Mouse (Mus musculus) neural tube, embryonic 10.5 days (tissue): ENCODE data around the gene Nom1.

Experiments used
- DNase-seq: peaks from one replicate; pipeline ENCODE4 v3.0.0-alpha.2; 2017; ENCODE audit warnings: low spot score; ENCODE audit errors: extremely low spot score

The Nom1 gene

DNA sequence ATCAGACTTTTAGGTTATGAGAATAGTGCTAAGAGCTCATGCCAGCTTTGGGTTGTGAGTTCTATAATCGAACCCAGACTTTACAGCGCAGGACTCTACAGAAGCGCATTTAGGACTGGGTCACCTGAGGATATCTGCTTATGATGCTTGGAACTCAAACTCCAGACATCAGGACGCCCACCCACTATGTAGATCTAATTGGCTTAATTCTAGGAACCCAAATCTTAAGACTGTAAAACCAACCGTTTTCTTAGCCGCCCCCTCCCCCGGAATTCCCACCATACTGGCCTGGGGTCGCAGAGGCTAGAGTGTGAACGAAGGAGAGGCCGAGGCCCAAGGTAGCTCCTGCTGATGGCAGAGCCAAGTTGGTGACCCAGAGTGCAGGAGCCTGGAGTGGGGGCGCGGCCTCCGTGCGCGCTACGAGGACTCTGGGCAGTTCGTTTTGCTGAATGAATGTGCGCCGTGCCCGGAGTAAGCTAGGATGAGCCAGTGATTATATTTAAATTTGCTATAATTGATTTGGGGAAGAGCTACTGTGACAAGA is 36.5 kb downstream of the Nom1 start:
- DNase-seq: peak; percentile 42

DNA sequence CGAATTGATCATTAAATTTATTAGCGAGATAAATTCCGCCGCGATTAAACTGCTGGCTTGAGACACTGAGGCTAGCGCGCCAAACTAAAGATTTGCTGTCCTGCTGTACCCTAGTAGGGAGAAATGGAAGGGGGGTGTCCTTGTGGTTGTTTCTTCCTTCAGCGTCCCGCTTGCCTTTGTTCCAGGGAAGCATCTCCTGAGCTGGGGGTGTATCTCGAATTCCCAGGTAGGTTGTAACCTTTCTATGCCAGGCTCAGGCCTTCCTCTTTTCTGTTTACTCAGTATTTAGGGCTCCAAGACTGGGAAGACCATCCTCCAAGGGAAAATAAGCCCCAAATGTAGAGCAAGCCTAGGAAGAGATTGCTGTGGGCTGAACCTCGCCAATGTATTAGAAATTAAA is 36.9 kb downstream of the Nom1 start:
- peak; percentile 51 for DNase-seq

DNA sequence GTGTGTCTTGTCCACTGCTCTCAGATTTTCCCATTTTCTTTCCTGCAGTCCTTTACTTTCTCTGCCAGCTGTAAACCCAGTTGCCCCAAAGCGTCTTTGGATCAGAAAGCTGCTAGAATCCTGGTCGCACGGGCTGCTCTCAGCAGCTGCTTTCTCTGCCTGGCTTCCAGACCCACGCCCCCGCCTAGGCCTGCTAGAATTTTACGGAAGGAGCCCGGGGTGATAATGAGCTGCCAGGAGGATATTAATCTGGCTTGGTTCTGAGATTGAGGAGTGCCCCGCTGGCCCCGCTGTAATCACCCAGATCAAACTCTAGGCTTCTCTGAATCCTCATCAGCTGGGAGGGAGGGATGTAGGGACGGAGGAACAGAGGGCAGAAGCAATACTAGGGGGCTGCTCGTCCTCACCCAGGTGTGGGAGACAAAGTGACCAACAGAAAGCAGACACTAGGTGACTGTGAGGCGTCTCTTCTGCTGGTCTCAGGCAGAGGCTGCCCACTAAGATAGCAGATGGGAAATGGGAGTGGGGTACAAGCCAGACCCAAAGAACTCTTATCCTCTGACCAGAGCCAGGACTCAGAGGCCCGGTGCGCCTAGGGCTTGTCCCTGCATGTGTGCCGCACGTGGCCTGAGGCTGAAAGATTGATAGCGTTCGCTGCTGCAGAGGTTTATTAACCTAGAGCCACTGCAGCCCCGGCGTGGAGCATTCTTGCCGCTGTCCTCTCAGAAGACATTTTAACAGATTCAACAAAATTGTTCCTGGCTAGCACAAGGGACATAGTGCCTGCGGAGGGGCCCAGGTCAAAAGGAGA is 37.6 kb downstream of the Nom1 start:
- peak; percentile 71 for DNase-seq

DNA sequence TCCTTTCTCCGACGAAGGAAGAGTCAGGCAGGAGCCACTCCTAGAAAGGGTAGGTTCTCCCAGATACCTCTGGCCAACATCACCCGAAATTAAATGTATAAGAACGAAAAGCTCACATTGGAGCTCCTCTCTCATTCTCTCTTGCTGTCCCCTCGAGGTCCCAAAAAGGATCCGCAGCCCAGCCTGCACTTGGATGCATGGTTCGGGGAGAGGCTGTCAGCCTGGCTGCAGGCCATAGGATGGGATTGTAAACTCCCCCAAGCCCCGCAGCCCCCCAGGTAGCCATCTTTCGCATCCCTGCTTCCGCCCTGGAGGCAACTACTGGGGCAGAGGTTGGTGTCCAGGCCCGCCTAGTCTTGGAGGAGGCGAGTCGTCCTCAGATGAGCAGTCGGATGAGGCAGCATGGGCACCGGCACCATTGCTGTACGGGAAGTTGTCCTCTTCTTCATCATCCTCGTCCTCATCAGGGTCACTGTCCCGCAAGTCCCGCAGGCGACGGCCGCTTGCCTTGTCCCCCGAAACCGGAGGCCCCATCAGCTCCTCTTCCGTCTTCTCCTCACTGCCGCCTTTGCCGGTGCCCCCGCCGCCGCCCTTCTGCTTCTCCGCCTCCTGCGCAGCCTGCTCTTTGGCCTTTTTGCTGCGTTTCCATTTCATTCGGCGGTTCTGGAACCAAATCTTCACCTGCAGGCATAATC is 39.2 kb downstream of the Nom1 start:
- DNase-seq: peak; percentile 67

DNA sequence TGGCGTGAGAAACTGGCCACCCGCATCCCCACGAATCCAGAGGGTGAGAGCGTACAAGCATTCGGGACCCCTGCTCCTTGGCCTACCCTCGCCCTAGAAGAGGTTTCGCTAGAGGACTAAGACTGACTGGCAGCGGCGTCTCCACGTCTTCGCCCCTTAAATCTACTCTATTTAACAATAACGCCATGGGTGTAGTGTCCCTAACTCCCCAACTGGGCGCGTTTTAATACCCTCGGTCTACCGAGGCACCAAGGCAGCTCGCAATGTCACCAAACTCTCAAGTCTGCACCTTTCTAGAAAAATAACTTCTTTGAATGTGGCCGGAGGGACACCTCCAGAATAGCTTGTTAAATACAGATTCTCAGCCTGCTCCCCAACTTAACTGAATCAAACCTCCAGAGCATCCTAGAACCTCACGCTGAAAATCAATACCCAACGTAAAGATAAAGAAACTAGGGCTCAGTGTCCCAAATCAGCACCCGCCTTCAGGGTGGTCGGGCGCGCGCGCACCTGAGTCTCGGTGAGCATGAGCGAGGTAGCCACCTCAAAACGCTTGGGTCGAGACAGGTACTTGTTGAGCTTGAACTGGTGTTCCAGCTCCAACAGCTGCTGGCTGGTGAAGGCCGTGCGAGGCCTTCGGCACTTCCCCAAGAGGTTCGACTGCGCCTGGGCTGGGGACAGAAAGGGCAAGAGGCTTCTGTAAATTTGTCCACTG is 39.9 kb downstream of the Nom1 start:
- DNase-seq: no peak

DNA sequence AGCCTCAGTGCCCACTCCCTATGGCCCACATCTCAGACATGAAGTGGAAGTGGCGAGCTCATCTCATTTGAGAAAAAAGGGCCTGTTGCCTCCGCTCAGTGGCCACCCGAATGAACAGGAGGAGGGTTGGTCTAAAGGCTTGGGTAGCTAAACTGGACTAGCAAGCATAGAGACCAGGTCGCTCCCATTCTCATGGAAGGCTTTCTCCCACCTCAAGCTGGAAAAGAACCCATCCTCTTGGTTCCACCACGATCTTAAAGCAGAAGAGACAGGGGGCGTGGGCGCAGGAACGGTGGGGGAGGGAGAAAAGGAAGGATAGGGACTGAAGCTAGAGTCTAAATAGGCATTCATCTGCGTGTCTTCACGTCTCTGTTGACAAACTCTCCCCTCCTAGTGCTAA is 40.6 kb downstream of the Nom1 start:
- no peak for DNase-seq

DNA sequence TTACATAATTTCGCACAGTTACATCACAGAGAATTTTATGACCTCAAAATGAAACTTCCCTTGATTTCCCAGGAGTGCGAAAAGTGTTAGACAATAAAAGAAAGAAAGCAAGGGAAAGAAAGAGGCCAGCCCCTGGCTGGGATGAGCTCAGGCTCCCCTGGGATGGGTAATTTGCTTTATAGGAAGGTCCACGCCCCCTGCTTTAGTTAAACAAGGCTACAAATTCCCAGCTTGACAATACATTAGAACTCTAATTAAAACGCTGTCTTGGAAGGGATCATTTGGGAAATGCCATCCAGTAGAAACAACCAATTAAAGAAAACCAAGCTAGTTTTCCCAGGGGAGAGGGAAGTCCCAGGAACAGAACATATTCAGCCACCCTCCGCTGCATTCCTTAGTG is 41.1 kb downstream of the Nom1 start:
- DNase-seq: peak; percentile 21

DNA sequence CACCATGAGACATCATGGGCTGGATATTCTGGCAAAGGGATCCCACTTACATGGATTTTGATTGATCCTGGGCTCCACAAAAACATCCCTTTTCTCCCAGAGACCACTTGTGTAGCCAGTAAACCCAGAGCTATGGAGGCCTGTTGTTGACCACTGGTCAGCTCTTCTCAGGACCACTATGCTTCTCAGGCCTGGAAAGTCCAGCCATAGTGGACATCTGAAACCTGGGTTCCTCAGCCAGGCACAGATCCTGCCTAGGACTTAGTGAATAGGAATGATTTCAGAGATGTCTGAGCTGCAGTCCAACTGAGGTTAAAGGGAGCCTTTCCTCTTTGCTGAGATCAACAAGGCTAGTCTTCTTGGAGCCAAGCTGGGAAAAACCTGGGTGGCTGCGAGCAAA is 41.6 kb downstream of the Nom1 start:
- DNase-seq: peak; percentile 52

DNA sequence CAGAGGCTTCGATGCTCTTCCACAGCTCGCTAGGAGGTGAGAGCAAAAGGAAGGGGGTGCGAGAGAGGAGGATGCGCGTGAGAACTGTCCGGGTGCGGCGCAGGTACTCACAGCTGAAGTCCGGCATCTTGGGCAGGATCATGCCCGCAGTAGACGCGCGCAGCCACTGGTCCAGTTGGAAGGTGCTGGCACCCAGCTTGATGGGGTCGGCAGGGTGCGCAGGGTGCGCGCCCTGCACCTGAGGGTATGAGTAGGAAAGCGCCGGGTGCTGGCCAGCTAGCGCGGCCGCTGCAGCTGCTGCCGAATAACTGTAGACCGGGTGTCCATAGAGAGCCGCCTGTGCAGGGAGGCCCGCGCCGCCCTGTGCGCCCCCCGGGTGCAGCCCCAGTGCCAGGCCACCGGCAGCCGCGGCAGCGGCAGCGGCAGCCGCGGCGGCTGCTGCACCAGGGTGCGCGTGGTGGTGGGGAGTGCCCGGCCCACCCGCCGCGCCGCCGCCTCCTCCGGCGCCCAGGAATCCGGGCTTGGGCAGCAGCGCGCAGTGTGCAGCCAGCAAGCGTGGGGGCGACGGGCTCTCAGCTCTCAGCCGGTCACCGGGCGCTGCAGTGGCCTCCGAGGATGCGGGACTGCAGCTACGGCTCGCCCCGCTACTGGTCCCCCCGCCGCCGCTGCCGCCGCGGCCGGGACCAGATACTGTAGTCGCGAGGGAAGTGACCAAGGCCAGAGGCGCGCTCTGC is 43.2 kb downstream of the Nom1 start:
- peak; percentile 62 for DNase-seq

DNA sequence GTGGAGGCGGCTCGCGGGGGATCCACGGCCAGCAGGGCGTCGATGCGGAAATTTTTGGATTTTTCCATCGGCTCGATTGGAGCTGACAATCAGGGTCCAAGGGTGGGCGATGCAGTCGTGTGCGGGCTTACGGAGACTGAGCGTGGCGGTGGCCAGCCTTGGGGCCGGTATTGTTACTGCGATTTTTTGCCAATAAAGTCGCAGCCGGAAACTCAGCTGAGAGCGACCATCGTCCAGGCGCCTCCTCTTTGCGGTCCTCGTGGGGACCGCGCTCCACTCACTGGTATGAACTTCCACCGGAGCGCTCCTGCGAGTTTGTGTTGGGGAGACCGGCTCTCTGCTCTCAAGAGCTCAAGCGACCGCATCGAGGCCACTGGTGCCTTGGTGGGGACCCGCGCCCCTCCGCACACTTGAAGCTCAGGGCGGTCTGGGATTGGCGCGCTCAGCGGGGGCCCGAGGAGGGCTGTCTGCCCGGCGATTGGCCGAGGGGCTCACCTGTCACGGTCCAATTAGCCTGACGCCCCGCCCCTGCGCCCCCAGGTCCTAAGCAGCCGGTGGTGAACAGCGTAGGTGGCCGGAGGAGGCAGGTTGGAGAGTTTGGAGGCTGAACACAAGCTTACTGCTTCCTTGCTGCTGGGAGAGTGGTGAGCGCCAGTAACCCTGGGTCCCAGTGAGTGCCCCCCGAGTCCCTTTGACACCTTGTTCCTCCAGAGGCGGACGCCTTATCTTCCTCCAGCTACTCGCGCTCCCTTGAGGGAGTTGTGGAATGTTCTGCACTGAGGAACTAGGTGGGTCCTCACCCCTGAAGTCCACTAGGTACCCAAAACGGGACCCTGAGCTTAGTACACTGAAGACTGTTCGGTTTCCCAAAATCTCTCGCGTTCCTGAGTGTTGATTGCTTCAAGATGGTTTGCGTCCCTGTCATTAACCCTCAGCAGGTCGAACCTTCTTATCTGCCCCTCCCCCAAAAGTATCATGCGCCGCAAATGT is 44.0 kb downstream of the Nom1 start, which contains the start of gene Mnx1:
Gene Mnx1, minus strand, starts transcription at position 263 of the 990 bp plus-strand sequence.
- DNase-seq: peak; percentile 62

DNA sequence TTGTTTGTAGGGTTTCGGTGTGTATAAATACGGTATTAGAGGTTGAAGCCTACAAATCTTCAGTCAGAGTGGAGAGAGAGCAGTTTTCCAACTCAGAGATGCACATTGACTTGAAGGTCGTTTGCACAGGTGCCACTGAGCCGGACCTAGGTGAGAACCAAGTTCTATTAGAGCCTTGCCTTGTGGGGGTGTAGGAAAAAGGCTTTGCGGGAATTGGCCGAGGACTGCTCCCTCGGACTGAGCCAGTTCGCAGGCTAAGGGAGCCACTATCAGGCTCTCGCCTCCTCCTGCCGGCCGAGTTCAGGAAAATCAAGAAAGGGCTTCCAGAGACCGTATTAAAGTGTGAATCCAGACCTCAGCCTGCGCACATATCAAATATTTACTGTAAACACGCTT is 44.7 kb downstream of the Nom1 start:
- peak; percentile 64 for DNase-seq

DNA sequence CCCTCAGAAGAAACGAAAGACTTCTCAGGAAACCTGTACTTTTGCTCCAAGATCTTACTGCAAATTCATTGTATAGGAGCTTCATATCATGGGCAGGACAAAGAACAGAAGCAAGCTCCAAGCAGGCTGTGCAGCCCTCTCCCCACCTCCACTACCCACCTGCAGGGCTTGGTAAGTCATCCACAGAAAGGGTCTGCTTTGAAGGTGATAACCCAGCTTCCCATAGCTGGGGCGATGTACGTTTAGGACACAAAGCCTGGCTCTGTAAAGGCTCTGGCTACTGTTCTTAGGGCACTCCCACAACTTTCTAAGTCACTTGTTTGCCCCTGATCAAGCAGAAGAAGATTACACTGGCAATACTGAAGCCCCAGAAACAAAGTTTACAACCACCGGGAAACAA is 49.3 kb downstream of the Nom1 start:
- no peak for DNase-seq

DNA sequence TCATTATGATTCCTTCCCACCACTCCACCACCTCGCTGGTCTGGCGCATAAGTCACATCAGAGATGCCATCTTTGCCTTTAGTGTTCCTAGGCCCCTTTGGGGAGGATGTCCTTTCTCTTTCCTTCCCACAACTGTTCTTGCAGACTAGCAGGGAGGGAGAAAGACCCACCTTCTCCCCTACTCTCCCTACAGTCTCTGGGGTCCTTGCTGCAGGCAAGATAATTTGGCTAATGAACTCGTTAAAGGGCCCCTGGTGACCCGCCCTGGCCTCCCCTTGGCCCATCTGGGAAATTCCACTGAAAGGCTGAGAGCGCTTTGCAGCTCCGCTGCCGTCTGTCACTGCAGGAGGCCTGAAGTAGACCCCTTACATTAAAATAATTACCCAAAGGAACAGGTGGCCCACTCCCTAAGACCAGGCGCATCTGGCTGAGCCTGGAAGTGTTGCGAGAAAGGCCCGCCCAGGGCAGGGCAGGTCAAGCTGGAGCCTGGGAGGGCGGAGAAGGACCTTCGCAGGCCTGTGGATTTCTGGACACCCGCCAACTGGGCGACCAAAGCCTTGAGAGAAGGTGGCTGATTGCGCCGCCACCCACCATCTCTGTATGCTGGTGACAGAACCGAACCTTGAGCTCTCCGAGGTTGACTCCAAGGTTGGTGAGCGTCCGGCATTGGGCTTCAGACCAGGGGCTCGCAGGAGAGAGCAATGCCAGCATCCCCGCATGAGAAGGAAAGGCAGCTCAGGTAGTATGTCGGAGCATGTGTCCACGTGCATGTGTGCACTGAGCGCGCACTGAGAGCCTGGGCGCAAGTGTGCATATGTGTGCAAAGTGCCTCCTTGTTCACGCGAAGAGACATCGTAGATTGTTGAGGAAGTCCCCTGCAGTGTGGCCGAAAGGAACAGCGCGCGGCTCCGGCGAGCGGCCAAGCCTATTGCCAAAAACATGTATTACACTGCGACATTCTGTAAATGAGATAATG is 50.8 kb downstream of the Nom1 start:
- DNase-seq: peak; percentile 55

DNA sequence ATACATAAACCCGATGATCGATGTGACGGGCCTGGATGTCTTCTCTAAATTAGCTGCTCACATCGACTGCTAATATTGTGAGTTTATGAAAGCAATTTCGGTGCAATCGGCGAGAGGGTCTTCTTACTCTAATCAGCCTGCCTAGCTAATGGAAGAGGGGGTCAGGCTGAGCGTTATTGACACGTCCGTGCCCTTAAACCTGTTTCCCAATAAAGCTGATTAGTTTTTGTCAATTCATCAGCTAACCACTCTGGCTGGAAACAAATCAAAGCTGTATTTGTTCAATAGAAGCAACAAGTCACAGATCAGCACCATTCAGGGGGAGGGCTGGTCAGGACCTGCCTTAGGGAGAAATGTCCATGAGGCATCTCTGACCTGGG is 51.5 kb downstream of the Nom1 start:
- DNase-seq: no peak

DNA sequence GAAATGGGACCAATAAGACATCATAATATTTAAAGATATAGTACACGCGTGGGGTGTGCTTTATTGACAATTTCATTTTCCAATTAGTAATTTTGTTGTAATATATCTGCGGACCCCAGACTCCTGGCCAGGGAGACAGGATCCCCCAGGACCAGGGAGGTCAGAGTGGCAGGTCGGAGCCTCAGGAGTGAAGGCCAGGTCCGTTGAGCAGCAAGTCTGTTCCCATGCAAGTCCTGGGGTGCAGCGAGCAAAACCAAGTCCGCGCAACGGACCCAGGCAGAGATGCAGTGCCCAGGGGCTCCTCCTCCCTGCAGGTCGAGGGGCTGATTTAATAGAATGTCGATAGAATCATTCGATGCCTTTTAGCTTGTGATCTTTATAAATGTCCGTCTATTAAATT is 52.9 kb downstream of the Nom1 start:
- DNase-seq: peak; percentile 39

DNA sequence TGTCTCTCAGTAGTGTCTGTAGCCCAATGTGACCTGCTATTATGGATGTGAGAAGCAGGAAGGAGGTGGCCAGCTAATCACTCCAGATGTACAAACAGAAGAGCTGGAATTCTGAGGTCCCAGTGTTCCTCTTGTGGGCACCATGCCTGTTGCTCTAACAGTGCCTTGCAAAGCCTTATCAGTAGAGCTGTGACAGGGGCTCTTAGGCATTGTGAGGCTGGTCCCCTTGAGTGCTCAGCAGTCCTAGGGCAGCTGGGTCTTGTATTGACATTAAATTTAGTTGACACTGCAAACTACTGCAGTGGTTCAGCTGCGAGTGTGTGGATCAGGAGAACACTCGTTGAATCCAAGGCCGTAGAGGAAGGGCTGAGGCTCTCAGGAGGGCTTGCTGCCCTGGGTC is 72.5 kb downstream of the Nom1 start:
- no peak for DNase-seq
